Mouse (Mus musculus) E14TG2a.4 (cell line): ENCODE data around the gene Pard6a.

Experiments used
- CTCF ChIP-seq: conservative IDR thresholded peaks from 2 replicates; pipeline ENCODE4 v1.5.1; 2014; ENCODE audit warnings: low read length
- NANOG ChIP-seq: IDR thresholded peaks from 2 replicates; pipeline ENCODE4 v1.6.1; 2014; ENCODE audit warnings: borderline replicate concordance, low read length, mixed read lengths
- POU5F1 ChIP-seq: IDR thresholded peaks from 2 replicates; pipeline ENCODE4 v1.6.1; 2014; ENCODE audit warnings: low read length, borderline replicate concordance

DNA sequence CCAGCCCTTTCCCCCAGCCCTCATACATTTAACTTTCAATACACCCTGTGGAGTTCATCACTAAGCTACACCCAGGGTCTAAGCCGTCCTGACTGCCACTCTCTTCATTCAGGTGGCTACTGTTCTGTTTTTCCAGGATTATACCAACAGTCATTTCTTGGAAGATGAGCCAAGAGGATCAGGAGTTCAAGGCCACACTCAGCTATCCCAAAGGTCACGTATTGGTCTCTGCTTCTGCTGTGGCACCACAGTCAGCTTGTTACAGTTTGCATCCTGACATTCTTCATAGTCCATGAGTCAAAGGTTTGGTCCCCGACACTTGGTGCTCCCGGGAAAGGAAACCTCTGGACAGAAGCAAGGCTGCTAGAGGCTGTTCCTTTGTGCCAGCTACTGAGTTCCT, 18.7 kb downstream of the Pard6a start:
- TF ChIP-seq CTCF (no peak), NANOG (no peak), POU5F1 (no peak)
